Mouse (Mus musculus): ENCODE results near the gene Cish.

Cish gene

DNA sequence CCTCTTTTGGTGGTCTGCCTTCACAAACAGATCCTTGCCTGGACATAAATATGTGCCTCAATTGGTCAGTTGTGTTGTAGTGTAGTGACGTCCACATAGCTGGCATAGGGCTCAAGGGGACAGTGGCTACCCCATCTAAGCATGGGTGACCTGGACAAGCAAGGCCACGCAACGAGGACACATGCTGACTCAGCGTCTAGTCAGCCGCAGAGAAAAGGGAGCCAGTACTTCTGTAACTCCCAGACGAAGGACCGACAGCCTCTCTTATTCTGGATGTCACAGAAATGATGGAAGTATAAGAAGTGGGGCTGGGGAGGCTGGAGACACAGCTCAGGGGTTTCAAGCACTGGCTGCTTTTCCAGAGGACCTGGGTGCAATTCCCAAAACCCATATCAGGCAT, 18.2 kb upstream of the Cish start:
- no peak for DNase-seq (ENCODE audit: low read depth, low spot score)

DNA sequence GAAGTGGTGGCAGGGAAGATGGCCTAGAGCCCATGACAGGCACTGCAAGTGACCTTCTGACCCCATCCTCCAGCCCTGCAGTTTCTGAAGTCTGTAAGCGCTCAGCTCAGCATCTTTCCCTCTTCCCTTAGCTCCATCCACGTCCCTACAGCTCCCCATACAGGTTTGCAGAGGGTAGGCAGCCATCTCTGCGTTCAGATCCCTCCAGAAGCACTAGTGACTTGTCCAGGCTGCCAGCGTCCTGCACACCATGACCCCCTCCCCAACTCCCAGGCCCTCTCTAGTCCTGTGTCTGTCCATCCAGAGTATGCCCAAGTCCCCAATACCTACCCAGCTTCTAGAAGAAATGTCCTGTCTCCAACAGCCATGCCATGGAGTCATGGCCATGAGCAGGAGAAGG, 17.7 kb upstream of the Cish start:
- DNase-seq (ENCODE audit: low read depth, low spot score), result no peak

DNA sequence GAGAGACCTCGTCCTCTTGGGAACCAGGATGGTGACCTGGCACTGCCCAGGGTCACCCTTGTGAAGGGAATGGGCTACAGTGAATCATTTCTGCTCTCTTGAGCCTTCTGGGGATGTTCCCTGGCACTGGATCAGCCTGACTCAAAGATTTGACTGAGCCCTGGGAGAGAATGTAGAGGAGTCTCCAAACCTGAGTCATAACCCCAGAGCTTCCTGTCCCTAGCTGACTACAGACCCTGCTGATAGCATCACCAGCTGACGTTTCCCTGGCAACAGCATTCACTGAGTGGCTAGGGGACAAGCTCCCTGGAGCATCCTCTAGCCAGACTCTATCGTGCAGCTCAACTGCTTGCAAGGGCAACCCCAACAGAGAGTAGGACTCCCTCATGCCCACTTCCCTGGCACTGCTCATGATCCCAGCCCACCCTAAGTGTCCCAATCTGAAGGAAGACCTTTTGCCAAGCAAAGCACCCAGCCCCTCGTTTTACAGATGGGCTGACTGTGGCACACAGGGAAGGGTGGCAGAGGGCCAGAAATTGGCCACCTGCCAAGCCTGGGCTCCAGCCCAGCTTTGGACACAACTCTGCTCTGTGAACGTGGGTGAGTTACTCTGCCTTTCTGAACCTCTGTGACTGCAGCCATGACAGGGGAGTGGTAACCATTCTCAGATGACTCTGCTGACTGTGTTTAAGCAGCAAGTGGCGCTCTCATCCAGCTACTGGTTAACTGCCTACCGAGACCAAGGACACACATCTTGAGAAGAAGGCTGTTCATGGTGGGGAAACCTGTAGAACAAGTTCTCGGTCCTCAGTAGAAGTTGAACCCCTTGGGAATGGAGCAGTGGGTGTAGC, 17.1 kb upstream of the Cish start:
- DNase-seq (ENCODE audit: low read depth, low spot score), result no peak

DNA sequence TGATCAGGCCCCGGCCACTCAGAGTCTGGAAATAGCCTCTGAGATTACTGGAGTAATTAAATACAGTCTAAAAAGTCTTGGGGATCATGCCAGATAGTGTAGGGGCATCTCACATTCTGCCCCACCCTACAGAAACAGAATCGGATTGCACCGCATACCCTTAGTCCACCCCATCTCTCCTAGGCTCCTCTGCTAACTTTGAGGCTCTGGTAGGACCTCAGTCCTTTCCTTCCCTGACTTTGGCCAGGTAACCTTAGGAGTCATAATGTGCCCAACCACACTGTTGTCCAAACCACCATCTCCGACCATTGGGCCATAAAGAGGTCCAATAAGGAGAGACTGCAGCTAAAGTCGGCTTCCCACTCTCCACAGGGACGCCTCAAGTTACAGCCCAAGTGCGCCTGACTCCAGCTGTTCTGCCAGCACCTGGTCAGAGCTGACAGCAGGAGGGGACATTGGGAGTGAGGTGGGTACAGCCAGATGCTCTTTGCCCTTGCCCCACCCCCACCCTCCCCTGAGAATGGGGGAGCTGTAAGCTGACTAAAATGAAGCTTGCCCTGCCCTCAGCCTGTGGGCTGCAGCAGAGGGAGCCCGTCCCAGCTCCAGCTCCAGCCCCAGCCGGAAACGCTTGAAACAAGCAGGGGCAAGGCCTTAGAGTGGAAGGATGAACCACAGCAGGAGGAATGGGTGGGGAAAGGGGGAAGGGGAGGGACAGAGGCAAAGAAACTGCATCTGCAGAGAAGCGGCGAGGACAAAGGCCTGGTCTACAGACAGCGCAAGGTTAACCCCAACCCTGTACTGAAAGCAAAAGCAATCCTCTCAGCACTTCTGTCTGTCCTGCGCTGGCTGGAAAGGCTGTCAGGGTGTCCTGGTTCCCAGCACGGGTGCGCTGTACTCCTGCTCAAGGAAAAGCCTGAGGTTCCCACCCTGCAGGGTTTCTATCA, 16.2 kb upstream of the Cish start:
- no peak for DNase-seq (ENCODE audit: low read depth, low spot score)

DNA sequence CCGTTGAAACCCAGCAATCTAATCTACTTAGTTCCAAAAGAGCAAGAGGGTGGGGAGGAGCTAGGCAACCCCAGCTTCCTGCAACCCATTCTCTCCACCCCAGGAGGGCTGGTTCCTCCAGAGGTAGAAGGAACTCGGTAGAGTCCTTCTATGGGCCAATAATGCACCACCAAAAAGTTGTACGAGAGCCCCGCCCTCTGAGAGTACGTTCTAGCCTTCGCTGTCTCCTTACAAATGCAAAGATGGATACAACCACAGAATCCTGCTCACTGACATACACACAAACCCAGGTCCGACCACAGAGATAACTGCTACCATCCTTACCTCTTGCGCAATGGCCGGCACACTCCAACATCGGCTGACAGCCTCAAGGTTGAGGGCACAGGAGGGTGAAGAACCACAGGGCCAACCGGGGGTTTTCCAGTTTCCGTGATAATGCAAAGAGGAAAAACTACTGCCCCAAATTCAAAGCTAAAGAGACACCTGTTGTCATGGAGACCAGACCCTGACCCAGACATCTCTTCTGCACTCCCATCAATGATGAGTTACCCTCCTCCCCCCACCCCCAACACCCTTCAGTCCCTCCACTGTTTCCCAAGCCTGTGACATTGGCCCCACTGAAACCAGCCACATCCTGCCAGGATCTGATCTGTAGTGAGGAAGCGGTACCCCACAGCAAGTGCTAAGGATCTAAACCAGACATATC, 15.4 kb upstream of the Cish start:
- no peak for DNase-seq (ENCODE audit: low read depth, low spot score)

DNA sequence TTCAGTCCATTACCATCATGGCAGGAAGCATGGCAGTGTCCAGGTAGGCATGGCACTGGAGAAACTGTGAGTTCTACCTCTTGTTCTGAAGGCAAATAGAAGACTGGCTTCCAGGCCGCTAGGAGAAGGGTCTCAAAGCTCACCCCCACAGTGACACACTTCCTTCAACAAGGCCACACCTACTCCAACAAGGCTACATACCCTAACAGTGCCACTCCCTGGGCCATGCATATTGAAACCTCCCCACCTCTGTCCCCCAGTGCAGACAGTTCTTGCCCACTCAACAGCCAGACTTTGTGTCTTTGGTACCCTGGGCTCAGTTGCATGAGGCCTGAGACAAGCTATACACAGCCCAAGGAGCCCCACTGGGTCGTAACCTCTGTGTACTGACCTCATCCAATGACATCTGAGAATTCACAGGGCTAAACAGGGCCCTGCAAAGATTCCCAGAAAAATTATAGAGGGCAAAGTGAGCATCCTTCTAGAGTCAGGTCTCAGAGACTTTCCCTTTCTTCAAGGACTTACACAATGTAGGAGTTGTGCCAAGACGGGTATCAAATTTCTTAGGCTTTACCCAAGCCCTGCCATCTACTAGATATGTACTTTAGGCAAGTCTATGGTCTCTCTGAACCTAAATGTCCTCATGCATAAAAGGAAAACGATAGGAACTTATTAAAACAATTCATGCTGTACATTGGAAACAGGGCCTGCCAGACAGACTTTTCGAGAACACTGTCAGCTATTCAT, 14.4 kb upstream of the Cish start:
- DNase-seq (ENCODE audit: low read depth, low spot score), result no peak

DNA sequence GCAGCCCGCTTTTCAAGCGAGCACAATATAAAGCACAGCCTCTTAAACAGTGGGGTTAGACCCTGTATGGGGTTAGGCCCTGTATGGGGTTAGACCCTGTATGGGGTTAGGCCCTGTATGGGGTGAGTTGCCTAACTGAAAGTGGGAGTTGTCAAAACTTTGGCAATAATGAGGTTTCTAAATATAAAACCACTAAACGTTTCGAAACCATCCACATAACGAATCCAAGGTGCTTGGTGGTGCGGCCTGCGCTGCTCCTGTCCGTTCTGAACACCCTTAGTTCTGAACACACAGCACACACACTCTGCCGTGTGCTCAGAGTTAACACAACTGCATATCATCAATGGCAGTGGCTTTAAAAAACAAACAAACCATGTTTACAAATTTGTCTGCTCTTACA, 12.9 kb upstream of the Cish start:
- no peak for DNase-seq (ENCODE audit: low read depth, low spot score)

DNA sequence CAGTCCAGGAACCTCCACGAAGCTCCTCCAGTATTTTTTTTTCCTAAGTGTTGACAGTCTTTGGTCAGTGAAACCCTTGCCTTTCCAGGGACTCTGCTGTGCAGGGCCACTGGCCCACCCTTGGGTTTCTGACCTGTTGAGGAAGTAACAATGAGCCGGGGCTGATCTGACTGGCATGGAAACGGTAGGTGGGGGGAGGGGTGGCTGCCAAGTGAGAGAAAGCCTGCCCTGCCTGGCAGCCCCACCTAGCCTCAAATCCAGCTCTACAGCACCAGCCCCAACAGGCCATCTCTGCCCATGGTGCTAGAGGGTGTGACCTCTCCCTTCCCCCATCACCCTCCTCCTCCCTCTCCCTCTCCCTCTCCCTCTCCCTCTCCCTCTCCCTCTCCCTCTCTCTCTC, 10.8 kb upstream of the Cish start:
- DNase-seq (ENCODE audit: low read depth, low spot score), result no peak

DNA sequence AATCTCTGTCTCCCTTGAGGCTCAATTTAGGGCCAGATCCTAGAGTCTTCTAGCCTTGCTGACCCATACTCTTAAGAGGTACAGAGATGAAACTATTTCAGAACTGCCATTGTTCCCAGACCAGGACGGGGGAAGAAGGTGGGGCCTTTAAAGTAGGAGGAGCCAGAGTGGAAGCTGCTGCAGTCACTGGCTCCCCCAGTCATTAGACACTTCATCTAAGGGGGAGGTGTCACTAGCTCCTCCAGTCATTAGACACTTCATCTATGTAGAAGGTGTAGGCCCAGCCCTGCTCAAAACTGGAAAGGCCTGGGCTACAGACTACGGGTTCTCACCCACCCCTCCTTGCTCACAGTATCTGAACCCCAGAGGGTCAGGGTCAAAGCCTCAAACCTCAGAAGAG, 8.5 kb upstream of the Cish start:
- no peak for DNase-seq (ENCODE audit: low read depth, low spot score)

DNA sequence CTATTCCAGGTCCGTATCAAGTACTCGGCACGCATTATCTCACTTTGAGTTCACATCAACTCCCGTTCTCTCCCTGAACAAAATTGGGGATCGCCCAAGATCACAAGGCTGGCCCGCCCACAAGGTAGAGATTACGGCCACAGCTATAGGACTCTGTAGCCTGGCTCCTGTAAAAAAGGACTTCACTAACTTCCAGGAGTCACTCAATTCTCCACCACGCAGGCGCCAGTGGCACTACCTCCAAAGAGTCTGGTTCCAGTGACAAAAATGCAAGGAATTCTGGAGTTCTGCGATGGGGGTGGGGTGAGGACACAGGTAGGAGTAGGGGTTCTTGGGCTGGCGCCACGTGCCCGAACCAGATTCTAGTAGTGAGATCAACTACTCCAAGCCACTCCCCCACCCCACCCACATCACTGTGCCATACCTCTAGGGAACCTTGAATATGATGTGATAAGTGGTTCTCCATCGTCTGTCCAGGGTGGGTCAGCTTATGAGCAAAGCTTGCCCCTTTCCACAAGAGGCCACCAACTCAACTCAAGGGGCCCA, 7.6 kb upstream of the Cish start:
- DNase-seq (ENCODE audit: low read depth, low spot score), result no peak

DNA sequence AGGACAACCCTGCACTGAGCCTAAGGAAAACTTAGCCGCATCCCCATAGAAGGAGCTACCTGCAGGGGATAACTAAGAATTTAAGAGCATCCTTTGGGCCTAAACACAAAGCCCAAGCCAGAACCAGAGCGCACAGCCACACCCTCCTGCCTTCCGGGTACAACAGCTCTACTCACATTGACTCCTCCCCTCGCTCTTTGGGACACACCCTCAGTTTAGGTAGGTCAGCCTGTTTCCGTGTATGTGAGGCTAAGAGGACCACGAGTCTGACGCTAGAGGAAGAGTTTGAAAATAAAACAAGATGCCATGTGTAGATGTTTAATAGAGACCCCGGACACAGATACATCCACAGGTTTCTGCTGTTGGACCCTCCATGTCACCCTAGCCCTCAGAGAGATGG, 7.1 kb upstream of the Cish start:
- peak; percentile 58 for DNase-seq (ENCODE audit: low read depth, low spot score)

DNA sequence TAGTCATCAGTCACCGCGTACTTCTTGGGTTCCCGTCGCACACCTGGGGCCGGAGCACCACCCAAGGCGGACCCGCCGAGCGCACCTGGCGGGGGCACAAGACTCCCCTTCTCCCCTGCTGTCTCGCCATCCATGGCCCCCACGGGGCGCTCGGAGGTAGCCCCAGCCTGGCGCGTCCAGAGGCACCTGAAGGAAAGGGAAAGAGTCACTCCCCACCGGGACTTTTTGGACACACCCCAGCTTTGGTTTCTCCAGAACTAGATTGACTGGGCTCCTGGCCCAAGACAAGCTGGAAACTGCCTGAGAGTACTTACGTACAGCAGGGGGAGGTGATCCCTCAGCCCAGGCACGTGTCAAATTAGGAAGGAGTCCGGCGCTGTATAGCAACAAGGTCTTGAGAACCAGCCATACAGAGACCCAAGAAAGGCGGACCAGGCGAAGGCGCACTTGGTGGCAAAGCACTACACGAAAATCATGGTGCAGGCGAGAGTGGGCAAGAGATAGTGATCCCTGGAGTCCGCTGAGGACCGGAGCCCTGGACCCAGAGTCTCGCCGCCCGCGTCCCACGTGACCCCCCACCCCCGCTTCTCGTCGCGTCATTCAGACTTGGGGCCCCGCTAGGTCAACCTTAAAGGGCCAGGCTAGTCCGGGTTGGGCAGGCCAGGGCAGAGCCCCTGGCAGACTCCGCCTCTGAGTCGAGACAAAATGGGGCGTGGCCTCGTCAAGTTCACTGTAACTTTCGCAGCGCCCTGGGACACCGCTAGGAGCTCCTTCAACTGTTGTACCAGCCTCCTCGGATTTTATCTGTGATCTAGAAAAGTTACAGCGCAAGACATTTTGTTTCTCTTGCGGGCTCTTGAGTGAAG, 6.4 kb upstream of the Cish start, which contains the start of gene Mapkapk3:
Gene Mapkapk3 (minus strand): TSS at position 667 of the 866 bp plus-strand sequence.
- DNase-seq (ENCODE audit: low read depth, low spot score), result no peak

DNA sequence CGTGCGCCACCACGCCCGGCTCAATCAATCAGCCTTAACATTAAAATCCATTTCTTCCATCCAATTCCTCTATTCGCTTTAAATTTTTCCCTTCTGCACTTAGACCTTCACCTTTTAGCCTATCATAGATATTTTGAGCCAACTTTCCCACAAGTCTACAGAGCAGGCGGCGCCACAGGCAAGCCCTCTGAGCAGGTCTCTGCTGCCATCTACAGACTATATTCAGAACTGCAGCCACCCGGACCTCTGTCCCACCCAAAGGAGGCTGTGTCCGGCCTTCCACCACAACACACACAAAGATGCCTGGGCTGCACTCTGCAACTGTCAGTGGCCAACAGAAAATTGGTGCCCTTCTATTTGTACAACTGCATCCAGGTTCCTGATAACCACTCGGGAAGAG, 4.9 kb upstream of the Cish start:
- no peak for DNase-seq (ENCODE audit: low read depth, low spot score)

DNA sequence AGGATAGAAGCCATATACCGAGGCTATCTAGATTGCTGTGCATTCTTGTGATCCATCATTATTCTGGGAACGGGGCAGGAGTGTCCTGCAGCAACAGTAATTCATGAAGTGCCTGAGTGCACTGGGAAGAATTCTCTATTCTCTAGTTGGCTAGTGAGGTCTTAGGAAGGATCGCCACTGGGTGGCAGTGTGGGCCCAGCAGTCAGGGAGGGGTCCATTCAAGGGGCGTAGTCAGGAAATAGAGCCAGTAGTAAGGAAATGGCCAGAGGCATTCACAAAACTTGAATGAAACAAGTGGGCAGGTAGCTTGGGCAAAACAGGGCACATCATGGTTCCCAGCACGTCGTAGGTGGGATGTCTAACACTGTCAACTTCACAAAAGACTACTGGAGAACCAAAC, 1.6 kb upstream of the Cish start:
- DNase-seq (ENCODE audit: low read depth, low spot score), result peak; percentile 68

DNA sequence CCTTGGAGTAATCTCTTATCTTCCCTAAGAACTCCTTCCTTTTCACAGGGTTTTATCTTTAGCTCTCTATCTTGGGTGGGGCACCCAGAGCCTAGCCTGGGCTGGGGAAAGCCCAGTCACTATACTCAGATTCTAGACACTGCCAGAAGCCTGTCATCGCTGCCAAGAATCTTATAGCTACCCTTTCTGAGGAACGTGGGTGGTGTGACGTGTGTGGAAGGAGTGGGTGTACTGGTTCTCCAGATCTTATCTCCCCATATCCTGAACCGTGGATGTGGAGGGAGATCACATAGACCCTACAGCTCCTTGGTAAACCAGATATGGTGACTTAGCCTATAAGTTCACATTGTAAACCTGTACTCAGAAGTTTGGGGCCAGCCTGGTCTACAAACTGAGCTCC, 210 bp upstream of the Cish start:
- DNase-seq (ENCODE audit: low read depth, low spot score), result peak; percentile 70

DNA sequence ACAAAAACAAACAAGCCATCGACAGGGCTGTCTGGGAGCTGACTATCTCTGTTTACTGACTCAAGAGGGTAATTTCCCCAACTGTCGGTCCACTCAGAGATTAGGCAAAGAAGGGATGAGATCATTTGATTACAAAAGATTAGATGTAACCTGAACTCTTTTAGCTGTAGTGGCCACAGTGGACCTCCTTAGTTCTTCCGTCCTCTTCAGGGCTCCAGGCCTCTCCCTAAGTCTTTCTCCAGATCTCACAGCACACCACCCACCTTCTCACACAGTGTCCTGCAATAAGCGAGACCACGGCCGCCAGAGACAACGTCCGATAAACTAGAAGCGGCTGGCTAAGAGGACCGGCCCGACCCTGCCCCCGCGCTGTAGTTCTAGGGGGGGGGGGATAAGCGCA, 215 bp downstream of the Cish start:
- peak; percentile 55 for DNase-seq (ENCODE audit: low read depth, low spot score)

DNA sequence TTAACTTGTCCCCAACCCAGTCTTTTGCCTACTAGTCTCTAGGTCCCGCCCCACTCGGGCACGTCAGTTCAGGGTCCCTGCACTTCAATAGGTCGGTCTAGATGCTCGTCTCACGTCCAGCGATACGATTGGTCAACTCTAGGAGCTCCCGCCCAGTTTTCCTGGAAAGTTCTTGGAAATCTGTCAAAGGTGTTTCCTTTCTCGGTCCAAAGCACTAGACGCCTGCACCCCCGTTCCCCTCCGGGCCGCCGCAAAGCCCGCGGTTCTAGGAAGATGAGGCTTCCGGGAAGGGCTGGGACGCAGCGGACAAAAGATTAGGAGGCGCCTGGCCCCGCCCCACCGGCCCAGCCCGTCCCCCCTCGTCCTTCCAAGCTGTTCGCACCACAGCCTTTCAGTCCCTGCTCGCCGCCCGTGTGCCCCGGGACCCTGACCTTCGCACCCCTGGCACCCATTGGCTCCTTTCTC, 707 bp downstream of the Cish start:
- DNase-seq (ENCODE audit: low read depth, low spot score), result peak; percentile 99

DNA sequence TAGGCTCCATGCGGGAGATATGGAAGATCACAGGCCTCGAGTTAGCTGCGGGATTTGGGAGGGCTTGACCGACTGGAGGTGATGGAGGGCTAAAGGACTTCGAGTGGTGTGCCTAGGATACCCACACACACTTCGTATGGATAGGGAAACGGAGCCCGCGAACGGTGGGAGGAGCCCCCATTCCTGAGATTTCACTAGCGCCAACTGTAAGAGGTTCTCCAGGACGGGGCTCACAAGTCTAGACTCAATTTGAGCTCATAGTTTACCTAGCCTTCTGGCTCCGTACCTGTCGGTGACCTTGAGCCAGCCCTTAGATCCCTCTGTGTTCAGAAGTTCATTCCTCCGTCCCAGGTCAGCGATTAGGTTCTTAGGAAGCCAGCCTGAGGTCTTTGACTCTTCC, 1.2 kb downstream of the Cish start:
- no peak for DNase-seq (ENCODE audit: low read depth, low spot score)

DNA sequence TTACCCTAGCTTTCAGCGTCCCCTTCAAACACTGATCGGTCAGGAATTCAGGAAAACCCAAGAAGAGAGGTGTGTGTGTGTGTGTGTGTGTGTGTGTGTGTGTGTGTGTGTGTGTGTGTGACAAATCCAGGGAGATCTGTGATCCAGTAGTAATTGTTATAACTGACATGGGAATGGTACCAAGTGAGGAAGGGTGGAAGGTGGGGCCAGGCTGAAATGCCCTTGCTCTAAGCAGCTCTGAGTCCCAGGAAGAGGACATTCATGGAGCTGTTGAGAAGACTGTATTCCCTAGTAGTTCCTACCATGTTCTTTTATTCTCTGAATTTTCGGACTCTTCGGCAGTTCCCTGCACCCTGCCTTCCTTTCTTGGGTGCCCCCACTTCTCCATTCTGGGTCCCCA, 1.8 kb downstream of the Cish start:
- DNase-seq (ENCODE audit: low read depth, low spot score), result no peak

Data from c-Kit-negative CD71-positive TER-119-positive erythroid progenitor cells, embryonic 14.5 days (primary cell).